Mouse (Mus musculus): ENCODE data around the gene Actr8.
A peak's percentile ranks its signal among the peaks of the same experiment; 100 is the strongest.

Gene Actr8

DNA sequence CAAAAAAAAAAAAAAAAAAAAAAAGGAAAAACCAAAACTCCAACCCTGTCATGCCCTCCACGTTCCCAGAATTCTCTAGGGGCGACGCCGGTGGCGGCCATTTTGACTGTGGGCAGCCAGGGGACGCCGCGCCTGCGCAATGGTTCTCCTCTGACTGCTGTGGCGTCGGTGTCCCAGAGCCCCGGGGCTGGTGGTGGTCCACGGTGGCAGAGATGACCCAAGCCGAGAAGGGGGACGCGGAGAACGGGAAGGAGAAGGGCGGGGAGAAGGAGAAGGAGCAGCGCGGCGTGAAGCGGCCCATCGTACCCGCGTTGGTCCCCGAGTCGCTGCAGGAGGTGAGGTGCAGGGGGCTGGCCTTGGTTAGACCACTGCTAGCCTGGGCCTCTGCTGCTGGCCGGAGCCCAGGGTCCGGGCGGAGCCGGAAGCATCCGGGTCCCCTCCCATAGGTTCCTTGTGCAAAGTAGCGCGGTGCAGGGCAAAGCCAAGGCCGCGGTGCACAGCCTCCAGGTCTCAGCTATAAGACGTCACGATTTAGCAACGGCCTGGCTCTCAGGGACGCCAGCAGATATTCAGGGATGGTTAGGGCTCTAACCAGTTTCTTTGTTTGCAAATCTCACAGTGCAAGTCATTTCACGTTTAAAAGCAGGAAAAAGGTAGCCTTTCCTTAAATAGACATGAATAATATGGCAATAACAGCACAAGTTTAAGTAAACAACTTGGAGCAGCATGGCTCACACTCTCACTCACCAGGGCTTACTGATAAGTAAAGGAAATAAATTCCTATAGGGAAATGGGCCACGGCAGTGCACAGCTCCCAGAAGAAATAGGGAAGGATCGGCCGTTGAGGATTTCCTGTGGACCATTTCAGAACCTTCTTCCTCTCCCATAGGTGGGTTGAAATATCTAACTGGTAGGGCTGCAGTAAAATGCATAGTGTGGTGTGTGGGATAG is at the start of gene Actr8:
TSS of gene Actr8 (plus strand) at position 84 of the 951 bp plus-strand sequence.
- peak; percentile 92 to 98 for DNase-seq (ENCODE audit: low spot score in 2 of 2)

DNA sequence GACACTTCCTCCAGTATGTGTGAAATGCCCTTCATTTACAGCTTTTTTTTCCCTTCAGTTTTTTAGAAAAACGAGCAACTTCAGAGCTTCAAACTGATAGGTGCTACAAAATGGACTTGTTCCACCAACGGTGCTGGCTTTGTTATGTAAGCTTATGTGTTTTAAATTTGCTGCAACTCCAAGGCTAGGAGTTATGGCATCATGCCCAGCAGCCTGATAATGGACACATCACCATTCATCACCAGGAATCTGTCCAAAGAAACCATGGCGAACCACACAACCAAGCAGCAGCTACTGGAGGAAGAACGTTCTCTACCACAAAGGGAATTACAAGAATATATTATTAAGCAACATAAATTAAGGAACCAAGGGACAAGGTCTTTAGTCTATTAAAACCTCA is 49.2 kb upstream of the Actr8 start:
- no peak for DNase-seq (ENCODE audit: low spot score in 2 of 2)

DNA sequence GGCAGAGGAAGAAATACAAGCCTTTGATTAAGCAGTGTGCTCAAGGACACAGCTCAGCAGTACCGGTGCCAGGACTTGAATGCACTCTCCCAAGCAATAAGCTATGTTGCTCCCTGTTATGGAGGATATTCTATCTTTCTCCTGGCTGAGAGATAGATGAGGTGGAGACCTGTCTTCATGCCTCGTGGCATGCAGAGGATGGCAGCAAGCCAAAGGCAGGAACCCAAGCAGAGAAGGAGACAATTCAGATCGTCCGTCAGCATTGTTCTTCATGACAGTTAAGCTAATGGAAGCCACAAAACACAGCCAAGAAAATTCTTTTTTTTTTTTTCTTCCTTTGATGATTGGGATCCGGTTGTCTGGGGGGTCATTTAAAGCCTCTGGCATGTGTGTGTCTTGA is 42.6 kb upstream of the Actr8 start:
- no peak for DNase-seq (ENCODE audit: low spot score in 2 of 2)

DNA sequence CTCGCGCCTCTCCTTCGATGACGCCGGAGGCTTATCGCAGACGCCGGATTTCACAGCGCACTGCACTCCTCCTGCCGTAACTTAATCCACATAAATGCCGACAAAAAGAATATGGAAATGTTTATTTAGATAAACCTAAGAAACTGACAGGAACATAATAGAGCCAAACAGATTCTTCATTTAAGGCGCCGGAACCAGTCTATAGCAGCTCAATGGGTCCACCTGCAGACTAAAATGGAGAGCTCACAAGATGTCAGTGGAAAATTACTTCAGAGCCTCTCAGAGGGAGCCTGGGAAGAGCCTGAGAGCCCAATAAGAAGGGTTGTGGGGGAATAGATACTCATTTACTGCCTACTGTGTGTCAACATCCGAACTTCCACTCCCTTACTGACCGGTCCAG is 40.7 kb upstream of the Actr8 start:
- DNase-seq (ENCODE audit: low spot score in 2 of 2): no peak

DNA sequence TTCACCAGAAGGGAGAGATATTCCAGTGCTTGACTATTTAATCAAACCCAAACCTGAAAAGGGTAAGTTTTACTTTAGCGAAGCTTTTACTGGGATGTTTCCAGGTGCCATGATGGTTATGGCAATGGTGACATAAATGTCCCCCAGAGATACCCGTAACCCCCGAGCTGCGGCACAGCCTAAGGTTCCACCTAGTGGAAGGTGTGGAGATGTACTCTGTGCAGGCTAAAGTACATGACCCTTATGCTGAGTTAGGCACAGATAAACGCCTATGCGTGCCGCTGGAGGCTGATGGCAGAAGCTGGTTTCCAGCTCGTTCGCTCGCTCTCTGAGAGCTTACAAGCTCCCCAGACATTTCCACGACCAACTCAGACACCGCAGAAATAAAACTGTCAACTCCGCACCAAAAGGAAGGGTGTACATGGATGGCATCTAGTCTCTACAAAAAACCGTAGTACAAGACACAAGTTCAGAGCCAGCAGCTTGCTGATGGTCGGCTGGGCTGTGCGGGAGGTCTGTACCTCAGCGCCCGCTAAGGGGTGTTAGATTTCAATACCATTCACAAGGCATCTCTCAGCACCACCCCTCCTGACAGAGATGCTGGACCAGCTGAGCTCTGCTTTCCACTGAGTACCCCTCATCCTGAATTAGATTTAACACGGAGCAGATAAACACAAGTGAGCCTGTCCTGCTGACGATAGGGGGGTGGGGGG is 38.4 kb upstream of the Actr8 start:
- DNase-seq (ENCODE audit: low spot score in 2 of 2): no peak

DNA sequence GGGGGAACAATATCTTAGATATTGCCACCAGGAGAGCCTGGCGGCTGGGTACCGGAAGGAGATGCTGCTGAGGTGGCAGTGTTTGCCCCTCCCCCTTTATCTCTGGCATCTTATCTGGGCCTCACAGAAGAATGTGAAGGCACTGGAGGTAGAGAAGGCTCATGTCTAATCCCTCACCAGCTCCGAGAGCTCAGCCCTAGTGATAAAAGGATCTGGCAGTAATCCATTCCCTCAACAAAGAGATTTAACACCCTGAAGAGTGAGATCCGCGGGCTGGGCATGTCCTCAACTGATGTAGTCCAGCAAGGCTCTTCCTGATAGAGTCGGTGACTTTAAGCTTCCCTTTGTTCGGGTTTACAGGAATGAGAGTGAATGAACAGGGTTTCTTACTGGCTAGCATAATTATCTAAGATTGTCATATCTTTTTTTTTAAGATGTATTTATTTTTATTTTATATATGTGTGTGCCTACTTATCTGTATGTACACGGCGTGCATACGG is 37.8 kb upstream of the Actr8 start:
- DNase-seq (ENCODE audit: low spot score in 2 of 2): no peak

DNA sequence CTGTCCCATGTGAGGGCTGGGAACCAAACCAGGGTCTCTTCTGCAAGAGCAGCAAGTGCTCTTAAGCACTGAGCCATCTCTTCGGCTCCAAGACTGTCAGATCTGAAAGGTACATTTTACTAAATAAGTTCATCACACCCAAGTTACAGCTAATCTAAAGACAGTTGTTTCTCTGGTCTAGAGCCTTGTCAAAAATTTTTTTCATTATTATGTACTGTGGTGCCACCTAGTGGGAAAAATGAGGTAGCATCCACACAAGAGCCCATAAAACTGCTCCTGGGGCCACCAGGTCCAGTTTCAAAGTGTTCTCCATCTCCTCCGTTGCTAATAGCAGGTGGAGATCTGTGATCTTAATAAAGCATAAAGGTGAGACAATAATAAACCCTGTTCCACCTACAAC is 37.3 kb upstream of the Actr8 start:
- DNase-seq (ENCODE audit: low spot score in 2 of 2): peak; percentile 16 to 18

DNA sequence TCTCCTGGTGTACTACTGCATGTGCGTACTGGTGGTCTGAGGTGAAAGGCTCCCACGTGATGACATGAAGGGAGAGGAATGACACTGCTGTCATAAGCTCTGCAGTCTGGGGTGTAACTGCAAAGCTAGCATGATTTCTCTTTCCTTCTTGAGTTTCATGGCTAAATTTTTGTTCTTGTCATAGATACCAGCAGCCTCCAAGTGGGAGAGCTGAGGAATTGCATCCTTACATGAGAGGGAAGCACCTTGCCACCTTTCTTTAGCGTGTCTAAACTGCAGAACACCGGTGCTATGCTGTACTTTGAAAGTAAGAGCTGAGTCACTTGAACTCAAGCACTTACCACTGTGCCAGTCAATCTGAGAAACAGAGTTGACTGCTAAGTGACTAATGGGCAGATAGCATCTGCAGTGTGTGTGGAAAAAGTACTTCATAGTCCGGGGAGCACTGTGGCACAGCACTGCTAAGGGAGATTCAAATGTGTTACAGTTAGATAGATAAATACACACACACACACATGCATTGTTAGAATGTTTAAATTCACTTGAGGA is 31.3 kb upstream of the Actr8 start:
- DNase-seq (ENCODE audit: low spot score in 2 of 2): no peak

DNA sequence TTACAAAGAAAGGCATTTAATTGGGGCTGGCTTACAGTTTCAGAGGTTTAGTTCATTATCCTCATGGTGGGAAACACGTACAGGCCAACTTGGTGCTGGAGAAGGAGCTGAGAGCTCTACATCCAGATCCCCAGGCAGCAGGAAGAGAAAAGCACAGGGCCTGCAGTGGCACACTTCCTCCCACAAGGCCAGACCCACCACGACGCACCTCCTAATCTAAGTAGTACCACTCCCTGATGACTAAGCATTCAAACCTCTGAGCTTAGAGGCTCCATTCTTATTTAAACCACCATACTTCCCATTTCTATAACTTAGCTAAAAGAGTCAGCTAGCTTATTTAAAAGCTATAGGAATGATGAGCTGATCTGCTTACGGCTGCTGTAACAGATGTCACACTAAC is 27.3 kb upstream of the Actr8 start:
- no peak for DNase-seq (ENCODE audit: low spot score in 2 of 2)

DNA sequence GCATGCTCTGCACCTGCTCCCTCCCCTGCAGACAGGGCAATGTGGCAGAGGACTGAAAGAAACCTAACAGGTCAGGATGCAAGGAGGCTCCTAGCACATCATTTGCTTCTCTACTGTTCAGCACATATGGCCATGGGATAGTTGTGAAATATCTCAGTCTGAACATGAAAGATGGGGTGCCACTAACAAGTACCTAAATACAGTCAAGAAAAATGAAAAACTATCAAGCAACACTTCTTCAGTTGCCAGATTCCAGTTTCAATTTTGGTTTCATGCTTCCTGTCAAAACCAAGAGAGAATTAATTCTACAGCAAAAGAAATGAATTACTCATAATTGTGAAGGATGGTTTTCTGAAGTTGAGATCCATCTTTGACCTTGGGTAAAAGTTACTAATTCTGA is 20.7 kb upstream of the Actr8 start:
- DNase-seq (ENCODE audit: low spot score in 2 of 2): no peak

DNA sequence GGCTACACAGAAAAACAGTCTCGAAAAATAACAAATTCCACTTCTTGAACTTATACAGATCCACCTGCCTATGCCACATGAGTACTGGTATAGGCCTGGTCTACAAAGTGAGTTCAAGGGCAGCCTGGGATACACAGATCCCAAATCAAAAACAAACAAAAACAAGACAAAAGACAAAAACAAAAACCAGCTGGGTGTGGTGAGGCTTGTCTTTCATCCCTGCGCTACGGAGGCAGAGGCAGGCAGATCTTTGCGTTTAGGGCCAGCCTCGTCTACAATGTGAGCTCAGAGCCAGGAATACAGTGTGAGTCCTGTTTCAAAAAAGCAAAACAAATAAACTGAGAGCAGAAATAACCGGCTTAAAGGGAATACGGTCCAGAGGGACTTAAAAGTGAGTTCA is 10.5 kb upstream of the Actr8 start:
- no peak for DNase-seq (ENCODE audit: low spot score in 2 of 2)

DNA sequence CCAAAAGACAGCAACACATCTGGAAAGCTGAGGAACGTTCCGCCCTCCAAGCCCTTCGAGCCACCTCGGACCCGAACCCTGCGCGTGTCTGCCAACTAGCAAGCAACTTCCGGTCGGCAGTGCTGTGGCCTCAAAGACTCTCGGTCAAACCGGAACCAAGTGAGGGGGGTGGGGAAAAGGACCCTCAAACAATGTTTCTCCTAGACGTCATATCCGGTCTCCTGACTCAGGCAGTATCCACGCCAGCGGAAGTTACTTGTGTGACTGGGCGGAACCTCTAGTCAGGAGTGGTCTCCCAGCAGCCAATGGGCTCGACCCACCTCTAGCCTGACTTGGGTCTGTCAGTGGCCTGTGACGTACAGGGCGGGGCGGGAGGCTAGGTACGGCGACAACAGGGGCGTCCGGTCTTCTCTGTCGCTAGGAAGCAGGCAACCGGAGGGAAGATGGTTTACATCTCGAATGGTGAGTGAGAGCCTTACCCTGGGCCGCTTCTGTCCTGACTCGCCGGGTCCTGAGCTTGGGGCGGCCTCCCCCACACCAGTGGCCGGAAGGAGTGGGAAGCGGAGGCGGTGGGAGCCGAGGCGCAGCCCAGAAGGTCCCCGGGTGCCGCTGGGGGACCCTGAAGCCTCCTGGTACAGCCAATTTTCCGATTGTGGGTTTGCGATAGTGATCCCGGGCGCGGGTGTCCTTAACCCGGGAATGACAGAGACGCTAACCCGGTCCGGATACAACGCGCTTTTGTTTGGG is 9.9 kb upstream of the Actr8 start, which contains the start of gene Selenok:
TSS of gene Selenok (plus strand) at position 234 of the 747 bp plus-strand sequence.
- peak; percentile 85 to 95 for DNase-seq (ENCODE audit: low spot score in 2 of 2)

DNA sequence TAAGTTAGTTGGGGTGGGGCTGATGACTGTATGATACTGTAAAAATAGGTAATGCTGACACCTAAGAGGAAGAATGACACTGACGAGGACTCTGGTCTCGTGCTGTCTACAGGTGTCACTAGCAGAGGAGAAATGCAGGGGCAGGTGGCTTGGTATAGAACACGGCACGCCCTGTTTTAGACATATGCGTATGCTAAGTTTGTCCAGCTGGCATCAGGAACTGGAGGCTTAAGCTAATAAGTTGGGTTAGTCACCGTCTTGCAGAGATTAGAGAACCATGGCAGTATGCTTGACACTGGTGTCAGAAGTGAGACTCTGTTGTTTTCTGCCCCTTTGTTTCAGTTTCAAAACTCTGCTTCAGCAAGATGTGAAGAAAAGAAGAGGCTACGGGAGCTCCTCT is 6.7 kb upstream of the Actr8 start:
- no peak for DNase-seq (ENCODE audit: low spot score in 2 of 2)

DNA sequence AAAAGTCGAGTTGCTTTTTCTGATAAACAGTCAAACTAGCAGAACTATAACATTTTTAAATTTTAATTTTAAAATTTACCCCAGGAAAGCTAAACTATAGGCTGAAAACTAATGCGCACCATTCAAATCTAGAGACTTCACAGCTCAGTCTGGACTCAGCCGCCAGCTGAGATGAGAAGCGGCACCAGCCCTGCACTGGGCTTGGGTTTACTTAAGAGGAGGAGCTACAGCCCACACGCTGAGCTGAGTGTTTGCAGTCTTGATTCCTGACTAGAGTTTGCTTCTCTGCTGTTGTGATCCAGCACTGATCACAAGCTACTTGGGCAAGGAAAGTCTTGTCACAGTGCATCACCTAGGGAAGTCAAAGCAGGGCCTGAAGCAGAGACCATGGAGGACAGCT is 6.1 kb upstream of the Actr8 start:
- DNase-seq (ENCODE audit: low spot score in 2 of 2): no peak

DNA sequence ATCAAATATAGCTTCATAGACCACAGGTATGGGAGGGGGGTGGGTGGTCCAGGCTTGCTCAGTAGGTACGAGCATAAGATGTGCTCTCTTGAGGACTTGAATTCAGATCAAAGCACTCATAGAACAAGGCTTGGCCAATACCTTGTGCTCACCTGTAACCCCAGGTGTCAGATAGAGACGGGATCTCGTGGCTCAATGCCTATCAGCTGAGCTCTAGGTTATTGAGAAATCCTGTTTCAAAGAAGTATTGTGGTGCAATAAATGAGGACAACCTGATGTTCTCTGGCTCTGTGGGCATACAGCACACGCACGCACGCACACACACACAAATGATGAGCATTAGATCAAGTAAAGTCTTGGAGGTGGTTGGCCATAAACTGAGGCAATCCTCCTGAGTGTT is 1.2 kb upstream of the Actr8 start:
- no peak for DNase-seq (ENCODE audit: low spot score in 2 of 2)

DNA sequence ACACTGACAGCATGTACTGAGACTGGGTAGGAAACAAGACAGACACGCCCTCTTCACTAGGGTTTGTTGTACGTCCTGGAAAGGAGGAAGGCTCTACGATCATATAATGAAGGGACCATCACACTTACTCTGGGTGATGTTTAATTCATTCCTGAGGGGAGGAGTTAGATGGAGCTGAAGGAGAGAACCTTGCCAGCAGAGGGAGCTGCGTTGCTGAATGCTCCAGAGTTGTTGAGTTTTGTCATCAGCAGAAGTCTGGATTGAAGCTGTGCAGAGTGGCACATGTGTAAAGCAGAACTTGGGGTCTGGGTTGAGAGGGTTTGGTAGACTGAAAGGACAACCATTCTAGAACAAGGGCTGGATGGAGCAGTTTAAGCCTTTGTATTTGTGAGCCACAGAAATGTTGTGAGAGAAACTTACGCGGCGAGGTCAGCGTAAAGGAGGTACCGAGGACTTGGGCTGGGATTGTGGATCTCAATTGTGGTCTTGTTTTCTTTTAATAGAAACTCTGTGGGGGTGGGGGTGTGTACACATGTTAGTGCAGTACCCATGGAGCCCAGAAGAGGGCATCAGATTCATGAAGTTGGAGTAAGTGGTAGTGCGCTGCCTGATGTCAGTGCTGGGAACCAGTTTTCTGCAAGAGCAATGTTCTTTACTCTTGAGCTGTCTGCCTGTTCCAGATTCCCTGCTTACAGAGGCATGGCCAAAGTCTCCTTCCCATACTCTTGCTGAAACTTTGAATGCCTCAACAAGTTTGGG is 2.5 kb downstream of the Actr8 start:
- no peak for DNase-seq (ENCODE audit: low spot score in 2 of 2)

DNA sequence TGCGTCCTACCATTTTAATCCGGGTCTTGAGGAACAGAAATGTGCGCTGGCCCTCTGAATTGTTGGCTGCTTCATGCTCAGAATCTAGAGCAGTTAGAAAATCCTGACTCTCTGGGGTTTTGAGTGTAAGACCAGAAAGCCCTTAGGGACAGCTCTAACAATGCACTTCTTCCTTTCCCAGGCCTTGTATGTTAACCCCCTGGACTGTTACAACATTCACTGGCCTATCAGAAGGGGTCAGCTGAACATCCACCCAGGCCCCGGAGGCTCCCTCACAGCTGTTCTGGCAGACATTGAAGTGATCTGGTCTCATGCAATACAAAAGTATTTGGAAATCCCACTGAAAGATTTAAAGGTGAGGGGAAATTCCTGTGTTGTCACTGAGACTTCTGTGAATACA is 8.0 kb downstream of the Actr8 start:
- DNase-seq (ENCODE audit: low spot score in 2 of 2): no peak

DNA sequence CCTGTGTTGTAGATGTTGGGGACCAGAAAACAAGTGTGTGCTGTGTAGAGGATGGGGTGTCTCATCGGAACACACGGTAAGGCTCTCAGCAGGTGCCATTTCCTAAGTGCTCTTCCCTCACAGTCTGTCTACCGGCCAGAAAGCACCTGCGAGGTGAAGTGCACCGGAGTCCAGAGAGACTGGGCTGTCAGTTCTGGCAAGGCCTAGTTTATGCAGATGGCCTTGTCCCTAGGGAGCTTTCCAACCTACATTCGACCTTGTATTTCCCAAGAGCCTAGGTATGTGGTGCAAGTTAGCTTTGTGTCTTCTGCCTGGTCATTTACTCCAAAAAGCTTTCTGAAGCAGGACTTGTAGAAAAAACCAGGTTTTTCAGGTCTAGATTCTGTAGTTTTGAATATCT is 9.1 kb downstream of the Actr8 start:
- no peak for DNase-seq (ENCODE audit: low spot score in 2 of 2)

DNA sequence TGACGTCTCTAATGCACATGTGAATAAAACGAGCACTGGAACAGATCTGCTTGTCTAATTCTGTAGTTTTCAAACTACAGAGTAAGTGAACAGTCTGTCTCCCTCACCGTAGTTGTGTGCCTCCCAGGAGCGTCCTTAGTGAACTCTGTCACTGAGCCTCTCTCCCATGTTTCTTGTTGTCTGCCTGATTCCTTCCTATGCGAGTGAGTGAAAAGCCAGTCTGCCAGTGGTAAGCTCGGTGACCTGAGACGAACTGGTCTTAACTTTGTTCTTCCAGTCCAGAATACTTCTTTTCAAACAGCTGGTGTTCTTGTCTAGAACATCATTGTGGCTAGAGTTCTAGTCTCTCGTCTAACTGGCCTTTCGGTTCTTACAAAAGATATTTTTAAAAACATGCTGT is 9.6 kb downstream of the Actr8 start:
- no peak for DNase-seq (ENCODE audit: low spot score in 2 of 2)

DNA sequence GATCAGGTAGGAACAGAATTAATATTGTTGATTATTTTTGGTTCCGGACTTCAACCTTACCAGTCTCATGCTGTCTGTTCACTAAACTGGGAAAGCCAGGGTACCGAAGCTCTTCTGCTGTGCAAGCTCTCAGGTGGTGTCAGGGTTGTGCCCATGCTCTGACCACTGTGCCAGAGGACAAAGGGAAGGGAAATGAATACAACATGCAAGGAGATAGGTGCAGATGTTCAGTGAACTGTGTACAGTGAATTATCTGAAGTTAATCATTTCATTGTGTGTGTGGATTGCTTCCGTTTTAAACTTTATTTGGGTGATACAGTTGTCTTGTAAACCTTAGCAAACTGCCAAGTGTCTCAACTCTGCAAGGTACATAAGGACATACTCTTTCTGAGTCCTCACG is 10.2 kb downstream of the Actr8 start:
- no peak for DNase-seq (ENCODE audit: low spot score in 2 of 2)

DNA sequence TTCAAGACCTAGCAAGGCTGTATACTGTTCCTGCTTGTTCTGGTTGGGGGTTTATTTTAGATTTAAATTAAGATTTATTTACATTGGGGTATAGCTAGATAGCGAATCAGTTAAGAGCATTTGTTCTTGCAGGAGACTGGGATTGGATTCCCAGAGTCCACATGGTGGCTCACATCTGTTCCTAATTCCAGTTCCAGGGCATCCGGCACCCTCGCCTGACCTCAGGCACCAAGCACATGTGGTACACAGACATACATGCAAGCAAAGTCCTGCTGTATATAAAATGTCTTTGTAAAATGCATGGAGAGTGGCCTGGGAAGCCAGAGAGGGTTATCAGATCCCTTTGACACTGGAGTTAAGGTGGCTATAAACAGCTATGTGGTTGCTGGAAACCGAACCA is 16.8 kb downstream of the Actr8 start:
- no peak for DNase-seq (ENCODE audit: low spot score in 2 of 2)
